Mouse (Mus musculus) lung, adult 18-20 months (tissue): ENCODE measurements around the gene Snapc3.
"Not testable (repeated sequence)": the region's sequence is repeated elsewhere in the genome, so short reads cannot be mapped to it uniquely, and the experiment has no call there.

Experiments
- DNase-seq, 2 experiments: peaks; one replicate each; pipeline ENCODE4 v3.0.0; 2022; ENCODE audit warnings: mixed read lengths in 2 of 2

Snapc3 gene

GRCm38 (mm10) chr4:83501037-83501430 is 83.5 kb downstream of the Snapc3 start:
- DNase-seq, result no peak

GRCm38 (mm10) chr4:83509600-83509999 is 92.1 kb downstream of the Snapc3 start:
- DNase-seq, result no peak

GRCm38 (mm10) chr4:83511083-83511482 is 93.6 kb downstream of the Snapc3 start:
- DNase-seq, result no peak

GRCm38 (mm10) chr4:83512217-83512616 is 94.7 kb downstream of the Snapc3 start:
- DNase-seq, result no peak

GRCm38 (mm10) chr4:83512644-83513043 is 95.1 kb downstream of the Snapc3 start:
- no peak for DNase-seq

- no peak for DNase-seq
Measured at GRCm38 (mm10) chr4:83514183-83514582, 96.7 kb downstream of the Snapc3 start.

GRCm38 (mm10) chr4:83514976-83515669 is 97.6 kb downstream of the Snapc3 start:
- no peak for DNase-seq

GRCm38 (mm10) chr4:83516144-83516543 is 98.6 kb downstream of the Snapc3 start:
- not testable (repeated sequence) for DNase-seq
